Mouse (Mus musculus): ENCODE measurements around the gene Cfap36.

Cfap36 gene

GRCm38 (mm10) chr11:29246883-29247650 is at the start of gene Cfap36:
TSS of gene Cfap36 (minus strand) at chr11:29247409.
- in situ Hi-C loops (cut with MboI; ENCODE audit: unreplicated experiment in 2 of 2): no loop called here

GRCm38 (mm10) chr11:29287305-29287704 is 40.1 kb upstream of the Cfap36 start:
- in situ Hi-C loops (cut with MboI; ENCODE audit: unreplicated experiment in 2 of 2): no loop called here

GRCm38 (mm10) chr11:29286040-29286439 is 38.8 kb upstream of the Cfap36 start:
- in situ Hi-C loops (cut with MboI; ENCODE audit: unreplicated experiment in 2 of 2): no loop called here

GRCm38 (mm10) chr11:29274758-29275157 is 27.5 kb upstream of the Cfap36 start:
- in situ Hi-C loops (cut with MboI; ENCODE audit: unreplicated experiment in 2 of 2): loop anchor here (10.0 to 25.0 kb wide), 4 partner anchors 210 to 662 kb away; partner anchors contain the start of genes Clhc1 (in 1 of the 2), Mtif2 (in 1 of the 2) and Rps27a (in 1 of the 2)

- in situ Hi-C loops (cut with MboI; ENCODE audit: unreplicated experiment in 2 of 2): loop anchor here (5.0 to 25.0 kb wide), 5 partner anchors 269 to 954 kb away; partner anchors contain the start of genes Clhc1 (in 1 of the 2), Mtif2 (in 1 of the 2) and Rps27a (in 1 of the 2)
These were observed 20.6 kb upstream of the Cfap36 start for GRCm38 (mm10) chr11:29267824-29268223.

- in situ Hi-C loops (cut with MboI; ENCODE audit: unreplicated experiment in 2 of 2): loop anchor here (25.0 kb wide), 3 partner anchors 283 to 642 kb away; partner anchors contain the start of genes Clhc1 (in 1 of the 2), Mtif2 (in 1 of the 2) and Rps27a (in 1 of the 2)
These were observed 7.4 kb upstream of the Cfap36 start for GRCm38 (mm10) chr11:29254643-29255042.

- in situ Hi-C loops (cut with MboI; ENCODE audit: unreplicated experiment in 2 of 2): no loop called here
These were observed 1.2 kb upstream of the Cfap36 start for GRCm38 (mm10) chr11:29248386-29248785.

- in situ Hi-C loops (cut with MboI; ENCODE audit: unreplicated experiment in 2 of 2): no loop called here
These were observed 516 bp upstream of the Cfap36 start for GRCm38 (mm10) chr11:29247725-29248124.

- in situ Hi-C loops (cut with MboI; ENCODE audit: unreplicated experiment in 2 of 2): no loop called here
These were observed 1.2 kb downstream of the Cfap36 start for GRCm38 (mm10) chr11:29245988-29246387.

- in situ Hi-C loops (cut with MboI; ENCODE audit: unreplicated experiment in 2 of 2): no loop called here
These were observed 5.2 kb downstream of the Cfap36 start for GRCm38 (mm10) chr11:29241961-29242360.

- in situ Hi-C loops (cut with MboI; ENCODE audit: unreplicated experiment in 2 of 2): no loop called here
These were observed 7.9 kb downstream of the Cfap36 start for GRCm38 (mm10) chr11:29239353-29239752.

GRCm38 (mm10) chr11:29238551-29238950 is 8.7 kb downstream of the Cfap36 start:
- in situ Hi-C loops (cut with MboI; ENCODE audit: unreplicated experiment in 2 of 2): no loop called here

GRCm38 (mm10) chr11:29238047-29238446 is 9.2 kb downstream of the Cfap36 start:
- in situ Hi-C loops (cut with MboI; ENCODE audit: unreplicated experiment in 2 of 2): no loop called here

- in situ Hi-C loops (cut with MboI; ENCODE audit: unreplicated experiment in 2 of 2): no loop called here
These were observed 9.8 kb downstream of the Cfap36 start for GRCm38 (mm10) chr11:29237364-29237763.

- in situ Hi-C loops (cut with MboI; ENCODE audit: unreplicated experiment in 2 of 2): no loop called here
These were observed 13.6 kb downstream of the Cfap36 start for GRCm38 (mm10) chr11:29233569-29233968.

- in situ Hi-C loops (cut with MboI; ENCODE audit: unreplicated experiment in 2 of 2): no loop called here
These were observed 18.3 kb downstream of the Cfap36 start for GRCm38 (mm10) chr11:29228957-29229356.

- in situ Hi-C loops (cut with MboI; ENCODE audit: unreplicated experiment in 2 of 2): loop anchor here (5.0 to 25.0 kb wide), 3 partner anchors 37 to 1613 kb away; no protein-coding TSS in a partner anchor
These were observed 22.5 kb downstream of the Cfap36 start for GRCm38 (mm10) chr11:29224754-29225153.

- in situ Hi-C loops (cut with MboI; ENCODE audit: unreplicated experiment in 2 of 2): loop anchor here (5.0 to 25.0 kb wide), 3 partner anchors 35 to 1615 kb away; no protein-coding TSS in a partner anchor
These were observed 24.9 kb downstream of the Cfap36 start for GRCm38 (mm10) chr11:29222310-29222709.

GRCm38 (mm10) chr11:29219055-29219454 is 28.2 kb downstream of the Cfap36 start:
- in situ Hi-C loops (cut with MboI; ENCODE audit: unreplicated experiment in 2 of 2): loop anchor here (25.0 kb wide), 2 partner anchors 893 to 1618 kb away; no protein-coding TSS in a partner anchor

GRCm38 (mm10) chr11:29216196-29216595 is 31.0 kb downstream of the Cfap36 start:
- in situ Hi-C loops (cut with MboI; ENCODE audit: unreplicated experiment in 2 of 2): loop anchor here (25.0 kb wide), 2 partner anchors 896 to 1621 kb away; no protein-coding TSS in a partner anchor

- in situ Hi-C loops (cut with MboI; ENCODE audit: unreplicated experiment in 2 of 2): loop anchor here (10.0 to 25.0 kb wide), 3 partner anchors 903 to 1628 kb away; no protein-coding TSS in a partner anchor
These were observed 37.4 kb downstream of the Cfap36 start for GRCm38 (mm10) chr11:29209774-29210173.

All from v-Abl transformed pro-B cells (cell line).